Mouse (Mus musculus): ENCODE measurements around the gene Wee1. TPM values are rescaled to one million over a fixed set of nuclear protein-coding genes. Genes with fewer than 3 reads are reported as not detected.
"Not testable (repeated sequence)": the region's sequence is repeated elsewhere in the genome, so short reads cannot be mapped to it uniquely, and the experiment has no call there.

Wee1 gene
- total RNA-seq, 2 experiments from 2014 or later, result 20.3 to 21.2 TPM

DNA sequence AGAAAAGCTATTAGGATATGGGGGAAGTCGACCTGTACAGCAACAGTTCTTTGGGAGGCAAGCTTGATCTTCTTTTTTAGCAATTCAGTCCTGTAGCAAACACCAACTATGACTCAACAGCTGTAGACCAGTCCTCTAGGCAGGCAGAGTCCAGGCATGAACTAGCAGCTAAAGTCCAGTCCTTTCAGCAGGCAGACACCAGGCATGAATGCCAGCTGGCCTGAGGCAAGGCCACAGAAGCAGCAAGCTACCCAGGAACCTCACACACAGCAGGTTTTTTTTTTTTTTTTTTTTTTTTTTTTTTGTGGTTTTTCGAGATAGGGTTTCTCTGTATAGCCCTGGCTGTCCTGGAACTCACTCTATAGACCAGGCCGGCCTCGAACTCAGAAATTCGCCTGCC is 12.1 kb downstream of the Wee1 start:
- H3K27ac ChIP-seq, result no peak overlapping the region
- no peak for DNase-seq (ENCODE audit: low spot score in 2 of 2)
- no peak for TF ChIP-seq CTCF (conservative IDR thresholded peaks at IDR 0.05)
- no peak overlapping the region for H3K4me3 ChIP-seq

DNA sequence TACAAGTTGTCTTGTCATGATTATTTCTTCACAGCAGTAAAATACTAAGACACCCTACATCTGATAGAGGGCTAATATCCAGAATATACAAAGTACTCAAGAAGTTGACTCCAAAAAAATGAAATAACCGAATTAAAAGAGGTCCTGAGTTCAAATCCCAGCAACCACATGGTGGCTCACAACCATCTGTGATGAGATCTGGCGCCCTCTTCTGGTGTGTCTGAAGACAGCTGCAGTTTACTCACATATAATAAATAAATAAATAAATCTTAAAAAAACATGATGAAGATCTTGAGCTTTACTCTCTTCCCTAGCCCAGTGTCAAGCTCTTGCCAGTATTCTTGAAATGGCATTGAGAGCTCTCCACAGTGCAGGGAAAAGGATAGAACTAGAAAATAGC is 16.7 kb downstream of the Wee1 start:
- peak; percentile 60 for TF ChIP-seq CTCF (conservative IDR thresholded peaks at IDR 0.05)
- no peak for DNase-seq (ENCODE audit: low spot score in 2 of 2)
- H3K4me3 ChIP-seq, result no peak overlapping the region

DNA sequence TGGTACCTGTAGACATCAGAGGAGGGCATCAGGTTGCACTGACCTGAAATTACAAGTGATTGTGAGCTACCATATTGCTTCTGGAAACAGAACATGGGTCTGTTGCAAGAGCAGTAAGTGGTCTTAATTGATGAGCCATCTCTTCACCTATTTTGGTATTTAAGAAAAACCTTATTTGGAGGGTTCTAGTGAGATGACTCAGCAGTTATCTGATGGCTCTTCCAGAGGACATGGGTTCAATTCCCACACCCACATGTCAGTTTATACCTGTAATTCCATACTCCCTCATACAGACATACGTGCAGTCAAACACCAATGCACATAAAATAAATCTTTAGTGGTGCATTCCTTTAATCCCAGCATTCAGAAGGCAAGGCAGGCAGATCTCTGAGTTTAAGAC is 22.0 kb downstream of the Wee1 start:
- DNase-seq (ENCODE audit: low spot score in 2 of 2), result no peak
- no peak for TF ChIP-seq CTCF (conservative IDR thresholded peaks at IDR 0.05)
- Histone ChIP-seq H3K27ac (no peak overlapping the region), H3K4me3 (no peak overlapping the region)

More for the DNA sequence above, 16.7 kb downstream of the Wee1 start:
- no peak overlapping the region for H3K27ac ChIP-seq

DNA sequence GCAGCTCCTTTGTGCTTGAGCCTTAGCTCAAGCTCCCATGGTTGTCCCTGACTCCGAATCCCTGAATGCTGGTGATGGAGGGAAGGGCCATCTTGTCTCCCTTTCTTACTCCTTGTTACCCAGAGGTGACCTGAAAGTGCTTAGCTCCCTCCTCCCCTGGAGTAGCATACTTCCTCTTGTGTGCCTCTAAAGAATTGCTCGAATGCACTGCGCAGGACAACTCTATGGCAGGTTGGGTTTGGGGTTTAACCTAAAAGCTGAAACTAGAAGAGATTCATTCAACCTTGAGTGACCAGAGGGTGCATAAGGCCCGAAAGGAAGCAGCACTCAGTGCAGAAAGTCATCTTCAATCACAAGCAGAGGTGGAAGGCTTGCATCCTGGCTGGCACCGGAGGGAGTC is 31.0 kb downstream of the Wee1 start:
- DNase-seq (ENCODE audit: low spot score in 2 of 2), result no peak
- H3K27ac ChIP-seq, result no peak overlapping the region
- no peak for TF ChIP-seq CTCF (conservative IDR thresholded peaks at IDR 0.05)
- H3K4me3 ChIP-seq, result no peak overlapping the region

DNA sequence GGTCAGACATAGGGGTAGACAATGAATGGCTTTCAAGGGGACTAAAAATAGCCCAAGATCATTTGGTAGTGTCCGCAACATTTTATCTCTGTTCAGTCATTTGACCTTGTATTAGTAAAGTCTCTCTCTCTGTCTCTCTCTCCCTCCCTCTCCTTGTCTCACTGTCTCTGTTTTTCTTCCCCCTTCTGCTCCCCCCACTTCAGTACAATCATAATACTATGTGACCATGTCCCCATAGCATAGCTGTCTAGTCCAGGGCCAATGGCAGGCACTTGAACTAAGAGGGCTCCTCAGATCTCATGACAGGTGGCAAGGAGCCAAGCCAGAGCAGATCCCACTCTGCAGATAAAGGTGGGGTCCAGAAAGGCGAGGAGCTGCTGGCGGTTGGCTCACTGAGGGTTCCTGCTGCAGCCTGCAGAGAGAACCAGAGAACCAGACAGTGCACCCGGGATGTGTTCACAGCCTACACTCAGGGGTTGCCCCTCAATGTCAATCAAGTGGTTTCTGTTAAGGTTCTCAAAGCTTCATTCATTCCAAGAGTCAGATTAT is 34.9 kb downstream of the Wee1 start:
- DNase-seq (ENCODE audit: low spot score in 2 of 2), result no peak
- TF ChIP-seq CTCF (conservative IDR thresholded peaks at IDR 0.05), result no peak
- Histone ChIP-seq H3K4me3 (no peak overlapping the region), H3K27ac (no peak overlapping the region)

DNA sequence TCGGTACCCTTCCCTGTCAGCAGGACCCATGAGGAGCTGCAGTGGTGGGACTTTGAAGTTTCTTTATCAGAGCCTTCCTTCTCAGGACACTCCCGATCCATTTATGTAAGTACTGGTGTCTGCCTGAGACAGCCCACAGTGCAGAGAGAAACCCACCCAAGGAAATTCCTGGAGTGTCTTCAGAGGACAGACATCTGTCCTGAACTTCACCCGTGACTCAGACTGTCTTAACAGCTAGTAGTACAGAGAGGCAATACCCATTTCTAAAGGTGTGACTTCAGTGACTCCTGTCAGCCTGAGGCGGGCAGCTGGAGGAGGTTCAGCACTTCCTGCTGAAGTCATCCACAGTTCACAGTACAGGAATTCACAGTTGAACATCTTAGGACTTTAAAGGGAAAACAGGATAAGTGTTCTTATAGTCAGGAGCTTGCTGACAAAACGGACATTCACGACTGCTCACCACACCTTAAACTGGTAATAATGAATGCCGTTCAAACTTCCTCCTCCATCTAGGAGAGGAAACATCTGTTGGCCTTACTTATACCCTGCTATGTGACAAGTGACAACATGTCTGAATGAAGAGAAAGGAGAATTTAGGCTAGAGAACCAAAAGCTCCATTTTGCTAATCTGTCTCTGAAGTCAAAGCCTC is 35.5 kb downstream of the Wee1 start:
- DNase-seq (ENCODE audit: low spot score in 2 of 2), result no peak
- no peak overlapping the region for H3K27ac ChIP-seq
- no peak for TF ChIP-seq CTCF (conservative IDR thresholded peaks at IDR 0.05)
- H3K4me3 ChIP-seq, result no peak overlapping the region

DNA sequence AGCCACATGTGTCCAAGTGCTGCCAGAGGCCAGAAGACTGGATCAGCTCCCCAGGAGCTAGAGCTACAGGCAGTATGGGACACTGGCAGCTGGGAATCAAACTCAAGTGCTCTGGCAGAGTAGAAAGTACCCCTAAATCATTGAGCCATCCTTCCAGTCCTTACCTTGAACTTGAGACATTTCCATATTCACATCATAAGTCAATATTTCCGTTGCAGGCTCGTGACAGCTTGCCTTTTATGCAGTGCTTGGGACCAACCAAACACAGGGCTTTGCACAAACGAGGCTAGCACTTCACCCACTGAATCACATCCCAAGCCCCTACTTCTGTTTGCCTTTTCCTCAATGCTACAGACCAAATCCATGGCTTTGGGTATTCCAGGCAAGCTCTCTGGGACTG is 36.2 kb downstream of the Wee1 start:
- no peak for DNase-seq (ENCODE audit: low spot score in 2 of 2)
- TF ChIP-seq CTCF (conservative IDR thresholded peaks at IDR 0.05), result no peak
- H3K4me3 ChIP-seq, result no peak overlapping the region
- no peak overlapping the region for H3K27ac ChIP-seq

DNA sequence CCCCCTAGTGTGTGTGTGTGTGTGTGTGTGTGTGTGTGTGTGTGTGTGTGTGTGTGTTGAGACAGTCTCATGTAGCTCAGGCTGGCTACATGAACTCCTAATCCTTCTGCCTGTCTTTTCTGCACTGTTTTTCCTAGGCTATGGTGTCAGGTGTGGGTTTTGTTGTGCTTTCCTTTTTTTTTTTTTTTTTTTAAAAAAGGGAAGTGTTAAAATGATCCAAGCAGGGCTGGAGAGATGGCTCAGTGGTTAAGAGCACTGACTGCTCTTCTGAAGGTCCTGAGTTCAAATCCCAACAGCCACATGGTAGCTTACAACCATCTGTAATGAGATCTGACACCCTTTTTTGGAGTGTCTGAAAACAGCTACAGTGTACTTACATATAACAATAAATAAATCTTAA is 38.3 kb downstream of the Wee1 start:
- not testable (repeated sequence) for DNase-seq (ENCODE audit: low spot score in 2 of 2); H3K27ac ChIP-seq; H3K4me3 ChIP-seq

DNA sequence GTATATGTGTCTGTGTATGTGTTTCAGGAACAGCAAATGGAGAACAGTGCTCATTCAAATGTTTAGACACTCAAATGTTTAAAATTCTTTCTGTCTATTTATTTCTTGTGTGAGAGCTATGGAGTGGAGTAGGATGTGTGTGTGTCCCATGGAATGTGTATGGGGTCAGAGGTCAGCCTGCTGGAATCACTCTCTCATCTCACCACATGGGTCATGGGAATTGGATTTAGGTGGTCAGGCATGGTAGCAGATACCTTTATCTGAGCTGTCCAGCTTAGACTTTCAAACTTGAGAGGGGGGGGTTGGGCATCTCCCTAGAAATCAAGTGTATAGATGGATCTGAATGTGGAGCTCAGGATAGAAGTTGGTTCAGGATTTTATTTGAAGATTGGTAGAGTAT is 38.8 kb downstream of the Wee1 start:
- no peak for TF ChIP-seq CTCF (conservative IDR thresholded peaks at IDR 0.05)
- Histone ChIP-seq H3K27ac (no peak overlapping the region), H3K4me3 (no peak overlapping the region)
- DNase-seq (ENCODE audit: low spot score in 2 of 2), result no peak

DNA sequence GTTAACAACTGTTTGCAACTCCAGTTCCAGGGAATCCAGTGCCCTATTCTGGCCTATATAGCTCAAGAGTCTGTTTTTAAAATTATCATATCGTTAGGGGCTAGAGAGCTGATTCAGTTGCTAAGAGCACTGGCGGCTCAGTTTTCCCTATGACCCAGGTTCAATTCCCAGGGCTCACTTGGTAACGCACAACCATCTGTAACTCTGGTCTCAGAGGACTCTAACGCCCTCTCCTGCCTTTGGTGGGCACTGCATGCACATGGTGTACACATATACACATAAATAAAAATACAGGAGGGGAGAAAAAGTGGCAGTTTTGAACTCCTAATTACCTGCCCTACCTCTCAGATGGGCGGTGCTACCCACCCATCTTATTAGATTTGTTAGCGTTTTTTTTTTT is 41.2 kb downstream of the Wee1 start:
- H3K4me3 ChIP-seq, result no peak overlapping the region
- no peak overlapping the region for H3K27ac ChIP-seq
- peak; percentile 33 for TF ChIP-seq CTCF (conservative IDR thresholded peaks at IDR 0.05)
- no peak for DNase-seq (ENCODE audit: low spot score in 2 of 2)

DNA sequence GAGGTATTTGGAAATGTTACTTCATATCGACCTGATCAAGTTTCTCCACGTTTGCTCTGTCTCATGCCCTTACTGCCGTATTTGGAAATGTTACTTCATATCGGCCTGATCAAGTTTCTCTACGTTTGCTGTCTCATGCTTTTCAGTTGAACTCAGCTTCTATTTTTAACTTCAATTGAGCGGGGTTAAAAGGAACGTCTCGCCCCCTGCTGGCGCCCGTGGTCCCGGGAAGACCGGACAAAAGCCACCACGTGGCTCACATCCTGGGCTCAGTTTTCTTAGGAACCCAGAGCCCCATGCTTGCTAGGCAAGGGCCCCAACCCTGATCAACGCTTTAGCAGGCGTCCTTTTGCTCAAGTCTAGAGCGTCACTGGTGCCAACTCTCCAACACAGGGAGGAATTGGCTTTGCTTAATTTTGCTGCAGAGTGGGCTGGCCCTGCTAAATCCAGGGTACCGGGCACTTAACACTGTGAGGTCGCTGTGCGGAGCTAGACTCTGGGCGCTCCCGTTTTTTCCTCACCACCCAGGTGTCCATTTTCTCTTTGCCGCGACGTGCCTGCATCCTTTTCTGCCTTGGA is 42.3 kb downstream of the Wee1 start:
- peak overlapping the region; percentile 71 for H3K4me3 ChIP-seq
- TF ChIP-seq CTCF (conservative IDR thresholded peaks at IDR 0.05), result peak; percentile 79
- H3K27ac ChIP-seq, result peak overlapping the region; percentile 90
- peak; percentile 61 to 69 for DNase-seq (ENCODE audit: low spot score in 2 of 2)

DNA sequence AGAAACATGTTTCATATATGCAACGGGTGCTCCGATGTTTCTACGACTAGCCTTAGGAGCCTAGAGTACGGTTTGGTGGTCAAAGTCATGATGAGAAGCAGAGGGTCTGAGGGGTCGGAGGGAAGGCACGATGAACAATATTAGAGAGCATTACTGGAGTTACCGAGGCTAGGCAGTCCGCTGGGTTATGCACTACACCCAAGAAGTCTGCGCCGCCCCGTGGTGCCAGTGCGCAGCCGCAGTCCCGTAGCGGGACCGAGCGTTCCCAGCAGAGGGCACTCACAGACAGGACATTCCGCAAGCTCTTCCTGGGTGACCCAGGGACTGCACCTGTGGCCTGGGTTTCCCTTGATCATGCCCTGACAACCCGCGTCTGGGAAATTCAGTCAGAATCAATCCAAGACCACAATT is 42.9 kb downstream of the Wee1 start:
- peak; percentile 93 for TF ChIP-seq CTCF (conservative IDR thresholded peaks at IDR 0.05)
- Histone ChIP-seq H3K27ac (peak overlapping the region; percentile 90), H3K4me3 (peak overlapping the region; percentile 71)
- DNase-seq (ENCODE audit: low spot score in 2 of 2), result peak; percentile 88 to 93

DNA sequence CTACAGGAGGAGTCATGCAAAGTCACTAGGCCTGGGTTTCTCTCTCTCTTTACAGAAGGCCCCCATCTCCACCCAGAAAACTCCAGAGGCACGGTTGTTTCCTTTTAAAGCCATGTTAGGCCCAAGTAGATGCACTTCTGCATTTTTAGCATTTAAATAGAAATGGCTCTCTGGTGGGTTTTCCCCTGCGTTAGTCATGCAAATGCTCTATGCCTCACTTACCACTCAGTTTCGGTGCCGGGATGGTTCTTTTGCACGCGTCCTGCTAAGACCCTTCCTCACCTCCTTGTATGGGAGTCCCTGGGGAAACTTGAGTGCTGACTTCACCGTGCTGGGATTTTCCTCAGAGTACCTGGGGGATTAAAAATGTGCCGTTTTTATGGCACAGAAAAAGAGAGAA is 44.4 kb downstream of the Wee1 start:
- TF ChIP-seq CTCF (conservative IDR thresholded peaks at IDR 0.05), result no peak
- Histone ChIP-seq H3K27ac (no peak overlapping the region), H3K4me3 (no peak overlapping the region)
- no peak for DNase-seq (ENCODE audit: low spot score in 2 of 2)

DNA sequence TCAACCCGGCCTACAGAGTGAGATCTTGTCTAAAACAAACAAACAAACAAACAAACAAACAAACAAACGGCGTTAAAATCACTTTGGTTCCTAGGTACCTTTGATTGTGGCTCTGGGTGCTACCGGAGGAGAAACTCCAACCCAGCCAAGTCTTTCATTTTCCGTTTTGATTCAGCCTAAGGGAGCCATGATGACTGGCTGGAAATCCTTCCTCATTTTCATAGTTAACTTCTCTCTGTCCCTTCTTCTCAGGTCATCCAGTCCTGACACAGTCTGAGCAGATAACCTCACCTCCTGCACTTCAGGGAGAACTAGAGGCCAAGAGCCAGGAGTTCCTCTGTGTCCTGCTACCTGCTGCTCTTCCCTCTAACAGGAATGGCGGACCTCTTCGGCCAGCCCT is 57.4 kb downstream of the Wee1 start:
- no peak overlapping the region for H3K27ac ChIP-seq
- DNase-seq (ENCODE audit: low spot score in 2 of 2), result no peak
- TF ChIP-seq CTCF (conservative IDR thresholded peaks at IDR 0.05), result no peak
- H3K4me3 ChIP-seq, result no peak overlapping the region

Measured in layer of hippocampus, adult 2 months (tissue).